Mouse (Mus musculus): Measurements from ENCODE around the gene Vmn2r121. TPM values are rescaled to one million over a fixed set of nuclear protein-coding genes. Genes with fewer than 3 reads are reported as not detected.

The Vmn2r121 gene
- not detected for polyA plus RNA-seq (2017; shearing (Covaris generic))

GRCm38 (mm10) chrX:124135852-124136251 is at the start of gene Vmn2r121:
Vmn2r121 (minus strand) TSS chrX:124135952.

